Mouse (Mus musculus) T-helper 2 cell (primary cell): ENCODE results near the gene Dgat2.

Source experiments
- in situ Hi-C: fragments of 300-600 bp; cut with MboI, MseI; formaldehyde crosslinking; loops from one replicate; pipeline ENCODE4 v1.15.1; 2025; ENCODE audit warnings: high pct_unique_total_duplicates

Gene Dgat2

DNA sequence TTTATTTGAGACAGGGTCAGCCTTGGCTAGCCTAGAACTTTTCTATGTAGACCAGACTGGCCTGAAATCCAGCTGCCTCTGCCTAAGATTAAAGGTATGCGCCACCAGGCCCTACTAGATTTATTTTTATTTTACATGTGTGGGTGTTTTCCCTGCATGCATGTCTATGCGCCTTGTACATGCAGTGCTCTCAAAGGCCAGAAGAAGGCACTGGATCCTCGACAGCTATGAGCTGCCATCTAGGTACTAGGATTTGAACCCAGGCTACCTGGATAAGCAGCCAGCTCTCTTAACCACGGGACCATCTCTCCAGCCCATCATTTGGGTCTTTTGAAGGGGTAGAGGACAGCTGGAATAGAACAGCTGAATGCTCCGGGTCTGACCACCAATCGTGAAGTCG lies 20.1 kb downstream of the Dgat2 start:
- in situ Hi-C loops = no loop called here

GRCm38 (mm10) chr7:99161961-99162360 lies 20.6 kb downstream of the Dgat2 start:
- in situ Hi-C loops = no loop called here

DNA sequence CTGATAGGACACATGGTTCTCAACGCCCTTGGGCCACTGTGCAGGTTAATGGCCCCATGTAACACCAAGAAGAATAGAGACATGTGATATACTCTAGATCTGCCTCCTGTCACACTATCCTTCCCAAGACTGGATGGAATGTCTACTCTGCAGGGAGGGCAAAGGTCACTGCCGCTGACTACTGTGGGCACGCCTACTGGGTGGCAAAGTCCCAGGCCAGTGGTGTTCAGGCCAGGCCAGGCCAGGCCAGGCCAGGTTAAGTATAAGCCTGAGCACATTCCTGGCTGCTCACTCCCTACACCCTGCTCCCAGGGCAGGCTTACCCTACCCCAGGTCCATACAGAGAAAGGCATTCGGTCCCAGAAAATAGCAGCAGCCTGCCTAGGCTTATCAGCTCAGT lies 21.0 kb downstream of the Dgat2 start:
- in situ Hi-C loops = no loop called here

- in situ Hi-C loops = no loop called here
These were observed 21.5 kb downstream of the Dgat2 start for GRCm38 (mm10) chr7:99160995-99161394.

DNA sequence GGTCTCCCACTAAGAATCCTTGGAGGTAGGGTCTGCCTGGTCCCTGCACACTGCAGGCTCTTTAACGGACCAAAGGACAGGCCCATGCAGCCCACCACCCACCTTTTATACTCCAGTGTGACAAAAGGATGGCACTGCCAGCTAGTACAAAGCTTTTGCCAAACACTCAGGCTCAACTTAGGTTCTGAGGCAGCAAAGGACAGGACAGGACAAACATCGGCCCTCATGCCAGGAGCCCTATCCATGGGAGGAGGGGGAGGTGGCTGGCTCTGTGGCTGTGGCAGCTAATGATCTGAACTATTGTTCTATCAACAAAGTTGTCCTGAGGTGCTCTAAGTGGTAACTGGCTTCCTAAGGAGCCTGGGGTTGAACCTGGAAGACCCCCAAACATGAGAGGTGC lies 23.1 kb downstream of the Dgat2 start:
- in situ Hi-C loops = no loop called here

GRCm38 (mm10) chr7:99158904-99159303 lies 23.6 kb downstream of the Dgat2 start:
- in situ Hi-C loops = no loop called here

- in situ Hi-C loops = no loop called here
These were observed 24.5 kb downstream of the Dgat2 start for GRCm38 (mm10) chr7:99158011-99158410.

DNA sequence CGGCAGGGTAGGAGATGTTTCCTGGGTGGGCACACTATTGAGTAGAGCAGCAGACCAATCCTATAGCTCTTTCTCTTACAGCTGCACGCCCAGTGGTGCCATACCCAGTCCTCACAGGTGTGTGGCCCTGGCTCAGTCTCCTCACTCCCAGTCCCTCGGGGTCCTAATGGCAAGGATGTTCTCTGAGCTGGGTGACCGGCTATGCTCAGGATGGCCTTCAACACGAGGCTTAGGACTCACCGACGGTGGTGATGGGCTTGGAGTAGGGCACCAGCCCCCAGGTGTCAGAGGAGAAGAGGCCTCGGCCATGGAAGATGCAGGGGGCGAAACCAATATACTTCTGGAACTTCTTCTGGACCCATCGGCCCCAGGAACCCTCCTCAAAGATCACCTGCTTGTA lies 25.8 kb downstream of the Dgat2 start:
- in situ Hi-C loops = no loop called here

DNA sequence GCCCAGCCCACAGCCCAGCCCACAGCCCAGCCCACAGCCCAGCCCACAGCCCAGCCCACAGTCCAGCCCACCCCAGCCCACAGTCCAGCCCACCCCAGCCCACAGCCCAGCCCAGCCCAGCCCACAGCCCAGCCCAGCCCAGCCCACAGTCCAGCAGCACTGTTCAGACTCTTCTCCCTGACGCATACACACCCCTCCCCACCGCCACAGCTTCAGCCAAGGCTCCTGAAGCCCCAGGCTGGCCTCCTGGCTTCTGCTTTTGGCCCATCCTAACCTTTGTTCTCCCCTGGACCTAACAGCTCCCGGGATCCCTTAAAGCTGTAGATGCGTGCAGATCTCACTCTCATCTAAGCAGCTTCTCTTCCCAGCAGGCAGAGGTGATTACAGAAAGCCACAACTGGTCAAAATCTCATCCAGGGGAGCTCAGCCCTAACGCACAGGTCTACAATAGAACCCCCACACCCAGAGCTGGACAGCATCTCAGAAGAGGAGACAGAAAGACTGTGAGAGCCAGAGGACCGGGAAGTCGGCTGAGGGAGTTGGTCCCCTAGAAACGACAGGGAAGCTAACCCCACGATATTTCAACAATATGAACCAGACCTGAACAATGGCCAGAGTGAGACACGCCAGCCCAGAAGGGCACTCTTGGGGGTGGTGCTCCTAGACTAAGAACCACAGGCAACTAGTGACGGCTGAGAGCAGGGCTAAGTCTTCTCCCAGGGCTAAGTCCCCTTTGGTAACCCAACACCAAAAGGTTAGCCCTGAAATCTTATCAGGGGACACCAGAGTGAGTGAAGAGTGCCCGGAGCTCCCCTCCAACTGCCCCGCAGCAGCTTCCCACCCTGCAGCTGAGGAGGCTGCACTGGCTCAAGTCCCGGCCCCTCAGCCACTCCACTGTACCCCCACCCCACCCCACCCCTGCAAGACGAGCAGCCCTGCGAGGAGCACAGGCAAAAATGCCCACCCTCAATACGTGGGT lies 26.9 kb downstream of the Dgat2 start:
- in situ Hi-C loops = no loop called here

GRCm38 (mm10) chr7:99154648-99155151 lies 27.8 kb downstream of the Dgat2 start:
- in situ Hi-C loops = no loop called here

GRCm38 (mm10) chr7:99153686-99154202 lies 28.8 kb downstream of the Dgat2 start:
- in situ Hi-C loops = no loop called here

DNA sequence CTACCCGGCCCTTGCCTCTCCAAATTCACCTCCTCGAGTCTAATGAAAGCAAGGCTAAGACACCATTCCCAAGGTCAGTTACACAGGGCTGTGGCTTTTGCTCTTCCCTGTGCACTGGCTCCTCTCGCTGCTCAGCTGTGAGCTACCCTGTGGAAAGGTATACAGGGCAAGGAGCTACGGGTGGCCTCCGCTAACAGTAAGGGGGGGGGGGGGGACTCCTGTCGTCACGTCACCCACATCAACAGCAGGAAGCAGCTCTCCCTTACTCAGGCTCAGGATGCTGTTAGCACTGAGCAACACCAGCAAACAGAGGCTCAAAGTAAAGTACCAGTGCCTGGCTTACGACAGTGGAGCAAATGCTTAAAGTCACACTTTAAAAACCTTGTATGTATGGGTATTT lies 29.8 kb downstream of the Dgat2 start:
- in situ Hi-C loops = no loop called here

DNA sequence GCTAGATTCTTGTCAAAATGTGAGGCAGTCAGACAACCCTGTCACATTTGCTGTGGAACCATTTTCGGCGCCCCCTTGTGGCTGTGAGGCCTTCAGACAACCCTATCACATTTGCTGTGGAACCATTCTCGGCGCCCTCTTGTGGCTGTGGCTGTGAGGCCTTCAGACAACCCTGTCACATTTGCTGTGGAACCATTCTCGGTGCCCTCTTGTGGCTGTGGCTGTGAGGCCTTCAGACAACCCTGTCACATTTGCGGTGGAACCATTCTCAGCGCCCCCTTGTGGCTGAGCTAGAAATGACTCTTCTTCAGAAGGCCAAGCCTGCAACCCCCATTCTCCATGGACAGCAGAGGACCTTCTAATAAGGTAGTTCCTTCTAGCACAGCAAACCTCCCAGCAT lies 31.2 kb downstream of the Dgat2 start:
- in situ Hi-C loops = no loop called here

DNA sequence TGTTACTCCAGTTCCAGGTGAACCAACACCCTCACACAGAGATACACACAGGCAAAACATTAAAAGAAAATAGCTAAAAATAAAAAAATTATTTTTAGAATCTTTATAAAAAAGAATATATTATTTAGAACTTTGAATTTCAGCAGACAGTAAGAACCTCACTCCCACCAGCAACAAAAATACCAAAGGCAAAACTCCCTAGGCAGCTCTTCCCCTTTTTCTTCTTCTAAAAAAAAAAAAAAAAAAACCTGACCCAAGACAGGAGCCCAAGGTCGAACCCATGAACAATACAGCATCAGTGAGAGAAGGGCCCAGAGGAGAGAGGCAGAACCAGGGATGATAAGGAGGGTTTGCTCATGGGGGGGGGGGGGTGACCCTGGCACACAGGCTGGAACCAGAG lies 33.5 kb downstream of the Dgat2 start:
- in situ Hi-C loops = no loop called here

GRCm38 (mm10) chr7:99147494-99147893 lies 35.0 kb downstream of the Dgat2 start:
- in situ Hi-C loops = no loop called here

DNA sequence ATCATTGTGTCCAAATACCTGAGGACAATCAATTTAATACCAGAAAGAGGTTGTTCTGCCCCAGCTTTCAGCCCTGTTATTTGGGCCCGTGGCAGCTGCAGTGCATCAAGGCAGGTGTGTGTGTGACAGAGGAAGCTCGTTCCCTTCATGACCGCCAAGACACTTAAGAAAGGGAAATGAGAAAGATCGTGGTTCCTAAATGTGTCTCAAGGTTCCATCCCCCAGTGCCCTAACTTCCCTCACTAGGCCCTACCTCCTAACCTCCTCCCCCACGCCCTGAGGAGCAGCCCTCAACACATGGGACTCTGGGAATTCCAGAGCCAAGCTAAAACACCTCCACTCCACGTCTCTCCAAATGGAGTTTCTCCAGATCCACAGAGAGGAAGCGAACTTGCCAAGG lies 35.6 kb downstream of the Dgat2 start:
- in situ Hi-C loops = no loop called here

DNA sequence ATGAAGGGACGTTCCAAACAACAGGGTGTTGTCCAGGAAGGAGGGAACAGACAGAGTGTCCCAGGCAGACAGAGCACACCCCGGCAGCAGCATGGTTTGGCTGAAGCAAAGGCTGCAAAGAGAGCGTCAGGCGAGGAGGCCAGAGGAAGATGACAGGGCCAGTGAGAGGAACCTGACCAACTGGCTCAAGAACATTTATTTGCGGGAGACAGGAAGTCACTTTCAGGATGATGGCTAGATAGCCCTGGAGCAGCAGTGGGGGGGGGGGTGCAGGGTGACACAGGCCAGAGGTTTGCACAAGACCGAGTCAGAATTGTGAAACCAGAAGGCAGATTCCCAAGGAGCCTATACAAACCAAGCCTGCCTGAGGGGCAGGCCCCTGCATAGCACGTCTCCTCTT lies 36.5 kb downstream of the Dgat2 start:
- in situ Hi-C loops = no loop called here

DNA sequence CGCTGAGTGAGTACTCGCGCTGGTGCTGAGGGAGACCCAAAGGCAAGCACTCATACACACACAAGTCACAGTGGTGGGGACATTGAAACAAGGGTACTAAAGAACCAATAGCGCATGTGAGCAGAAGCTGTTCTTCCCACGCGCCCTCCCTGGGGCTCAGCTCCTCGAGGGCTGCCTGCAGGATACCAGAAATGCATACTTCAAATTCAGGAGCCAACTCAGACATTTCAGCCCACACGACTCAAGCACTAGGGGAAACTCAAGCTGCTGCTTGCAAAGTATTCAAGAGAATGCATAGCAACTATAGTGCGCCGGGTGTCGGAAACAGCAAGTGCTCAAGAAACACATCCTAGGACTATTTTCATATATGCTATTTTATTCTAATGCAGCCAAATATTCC lies 37.9 kb downstream of the Dgat2 start:
- in situ Hi-C loops = no loop called here

- in situ Hi-C loops = no loop called here
These were observed 39.3 kb downstream of the Dgat2 start for GRCm38 (mm10) chr7:99143244-99143643.

DNA sequence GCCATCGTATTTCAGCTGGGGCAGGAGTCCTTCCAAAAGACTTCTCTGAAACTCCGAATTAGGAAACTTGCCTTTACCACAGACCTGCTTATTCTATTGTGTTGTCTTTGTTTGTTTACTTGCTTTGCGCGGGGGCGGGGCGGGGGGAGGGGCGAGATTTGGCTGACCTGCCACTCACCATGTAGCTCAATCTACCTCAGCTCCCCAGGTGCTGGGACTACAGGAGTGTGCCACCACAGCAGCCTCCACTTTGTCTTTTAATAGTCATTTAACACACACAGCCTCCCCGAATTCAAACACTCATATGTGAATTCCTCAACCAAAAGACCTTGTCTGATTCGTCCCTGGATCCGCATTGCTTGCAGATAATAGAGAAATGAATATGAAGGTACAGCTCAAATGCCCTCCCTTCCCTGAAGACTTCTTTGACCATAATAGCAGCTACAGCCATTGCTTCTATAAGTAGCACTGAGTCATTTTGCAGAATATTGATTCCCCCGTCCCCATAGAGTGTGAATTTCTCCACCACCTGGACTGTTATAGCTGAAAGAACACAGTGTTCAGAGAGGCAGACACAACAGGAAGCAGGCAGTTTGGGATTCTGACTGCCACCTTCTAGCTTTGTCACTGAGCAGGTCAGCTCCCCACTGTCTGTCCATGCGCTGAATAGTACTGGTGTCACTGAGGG lies 40.5 kb downstream of the Dgat2 start:
- in situ Hi-C loops = no loop called here

- in situ Hi-C loops = no loop called here
These were observed 41.3 kb downstream of the Dgat2 start, which contains the start of gene Uvrag for GRCm38 (mm10) chr7:99140984-99141918. TSS of gene Uvrag (minus strand) at chr7:99141141.
